Mouse (Mus musculus) erythroblast, adult 5-6 weeks (primary cell): ENCODE data around the gene Atp1b1. TPM values are rescaled to one million over a fixed set of nuclear protein-coding genes. Genes with fewer than 3 reads are reported as not detected.

Source experiments
- ATAC-seq: replicated peaks from 2 replicates; pipeline ENCODE4 v1.8.0; 2016; ENCODE audit warnings: moderate number of reproducible peaks, mild to moderate bottlenecking, moderate TSS enrichment, inconsistent platforms; ENCODE audit not compliant: poor library complexity, low FRiP score, severe bottlenecking
- total RNA-seq, 2 experiments: library from RNA; stranded (forward) in 1 of 2; stranded (reverse) in 1 of 2; fragments of 150-400 nt in 1 of 2; fragments of 200-764, 138-1000 nt in 1 of 2; gene quantifications; 2 replicates each; pipeline versions ENCODE4 v1.2.3 to v1.2.4; 2015 to 2017; ENCODE audit warnings: low replicate concordance in 2 of 2

Atp1b1 gene
- total RNA-seq, 2 experiments from 2014 or later = 2.9 to 9.4 TPM

- ATAC-seq = no peak
These were observed 10.2 kb upstream of the Atp1b1 start for GRCm38 (mm10) chr1:164468329-164468728.

DNA sequence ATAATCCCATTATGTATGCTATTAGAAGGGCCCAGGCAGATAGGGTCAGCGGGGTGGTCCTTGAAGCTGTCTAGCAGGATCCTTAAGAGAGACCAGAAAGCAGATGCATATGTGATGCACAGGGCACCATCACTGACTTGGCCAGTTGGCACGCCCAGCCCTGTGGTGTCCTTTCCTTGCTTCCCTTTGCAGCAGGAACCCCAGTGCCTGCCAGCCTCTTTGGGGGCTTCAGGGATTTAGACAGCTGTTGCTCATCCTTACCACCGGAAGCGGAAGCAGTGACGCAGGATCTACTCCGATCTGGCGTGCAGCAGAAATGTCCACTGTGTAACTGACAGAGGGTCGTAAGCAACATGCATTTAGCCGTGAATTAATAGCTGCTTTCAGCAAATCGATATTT lies 9.3 kb upstream of the Atp1b1 start:
- no peak for ATAC-seq

DNA sequence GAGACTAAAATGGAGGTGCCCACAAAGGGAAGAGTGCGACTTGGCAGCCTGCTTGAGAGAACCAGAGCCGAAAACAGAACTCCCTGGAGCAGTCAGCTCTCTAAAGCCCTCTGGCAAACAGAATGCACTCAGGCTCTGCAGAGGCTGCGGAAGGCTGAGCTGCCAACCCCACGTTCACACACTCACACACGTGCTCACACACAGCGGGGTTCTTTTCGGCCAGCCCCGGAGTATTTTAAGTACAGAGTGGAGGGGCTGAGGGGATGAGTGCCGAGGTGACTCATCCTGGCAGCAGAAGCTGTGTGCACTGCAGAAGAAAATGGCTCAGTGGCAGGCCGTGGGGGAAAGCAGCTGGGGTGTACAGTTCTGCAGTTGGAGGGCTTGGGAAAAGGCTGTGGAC lies 3.6 kb upstream of the Atp1b1 start:
- no peak for ATAC-seq

- no peak for ATAC-seq
These were observed 3.0 kb upstream of the Atp1b1 start for GRCm38 (mm10) chr1:164460921-164461697.

GRCm38 (mm10) chr1:164459127-164459905 lies 1.2 kb upstream of the Atp1b1 start:
- no peak for ATAC-seq

DNA sequence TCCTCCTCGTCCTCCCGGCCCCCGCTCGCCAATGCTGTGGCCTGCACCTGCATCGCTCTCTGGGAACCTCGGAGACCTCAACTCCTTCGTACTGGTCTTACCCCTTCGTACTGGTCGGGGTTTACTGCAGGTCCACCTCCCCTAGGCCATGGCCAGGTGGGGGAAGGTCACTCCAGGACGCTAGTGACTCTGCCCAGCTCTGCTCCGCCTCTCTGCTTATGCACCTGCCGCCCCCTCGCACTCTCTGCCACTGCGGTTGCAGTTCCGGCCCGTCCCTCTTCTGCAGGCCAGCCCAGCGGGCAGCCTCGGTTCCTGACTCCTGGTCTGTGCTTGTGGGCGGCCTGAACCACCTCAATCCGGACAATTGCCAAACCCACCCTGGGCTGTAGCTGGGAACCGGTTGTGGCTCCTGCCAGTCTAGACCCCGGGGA lies 481 bp upstream of the Atp1b1 start:
- ATAC-seq = no peak

- no peak for ATAC-seq
These were observed 467 bp downstream of the Atp1b1 start for GRCm38 (mm10) chr1:164457531-164458244.

GRCm38 (mm10) chr1:164456731-164457130 lies 1.4 kb downstream of the Atp1b1 start:
- no peak for ATAC-seq

DNA sequence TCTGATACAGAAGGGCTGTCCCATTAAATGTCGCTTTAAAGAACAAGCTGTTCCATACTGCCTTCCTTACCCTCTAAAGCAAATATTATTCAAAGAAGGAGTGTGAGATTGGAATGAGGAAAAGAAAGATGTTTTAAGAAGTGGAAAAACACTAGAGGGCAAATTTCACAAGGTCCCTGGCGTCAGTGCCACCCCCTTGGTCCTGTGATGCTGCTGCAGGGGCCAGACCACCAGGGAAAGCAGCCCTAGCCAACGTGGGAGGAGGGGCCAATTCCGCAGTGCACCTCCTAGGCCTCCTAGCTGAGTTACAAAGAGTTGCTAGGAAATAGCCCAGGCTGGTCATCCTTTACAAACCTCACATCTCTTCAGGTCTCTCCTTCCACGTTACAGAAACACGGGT lies 2.1 kb downstream of the Atp1b1 start:
- no peak for ATAC-seq

DNA sequence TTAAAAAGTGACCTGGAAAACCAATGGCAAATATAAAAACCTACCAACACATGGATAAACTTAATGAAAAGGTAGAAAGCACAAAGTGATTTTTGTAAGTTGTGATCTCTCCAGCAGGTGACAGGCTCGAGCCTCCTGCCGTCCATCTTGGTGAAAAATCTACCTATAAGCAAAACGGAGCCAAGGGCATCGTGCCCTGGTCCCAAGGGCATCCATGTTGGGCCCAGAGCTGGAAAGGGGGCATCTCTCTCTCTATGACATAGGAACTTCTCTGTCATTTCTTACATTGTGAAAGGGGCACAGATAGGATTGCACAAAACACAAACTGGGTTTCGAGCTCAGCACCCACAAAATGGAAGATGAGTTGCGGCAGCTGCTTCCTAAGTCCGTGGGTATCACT lies 2.5 kb downstream of the Atp1b1 start:
- ATAC-seq = no peak

GRCm38 (mm10) chr1:164454747-164455400 lies 3.3 kb downstream of the Atp1b1 start:
- no peak for ATAC-seq

DNA sequence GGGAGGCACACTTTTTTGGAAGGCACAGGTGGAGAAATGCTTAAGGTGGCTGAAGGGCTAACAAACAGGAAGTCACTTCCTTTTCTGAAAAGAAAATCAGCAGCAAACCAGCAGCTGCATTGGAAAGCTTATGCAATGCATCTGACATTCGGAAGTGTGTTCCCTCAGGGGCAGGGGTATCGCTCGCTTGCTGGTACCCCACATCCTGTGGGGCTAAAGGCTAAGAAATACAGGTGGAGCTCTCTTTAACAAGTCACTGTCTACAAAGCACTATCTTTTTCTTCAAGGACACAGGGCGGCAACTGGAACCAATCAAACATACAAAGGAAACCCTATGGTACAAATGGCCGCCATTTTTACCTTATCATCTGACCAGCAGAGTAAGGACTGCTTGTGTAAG lies 4.4 kb downstream of the Atp1b1 start:
- no peak for ATAC-seq

DNA sequence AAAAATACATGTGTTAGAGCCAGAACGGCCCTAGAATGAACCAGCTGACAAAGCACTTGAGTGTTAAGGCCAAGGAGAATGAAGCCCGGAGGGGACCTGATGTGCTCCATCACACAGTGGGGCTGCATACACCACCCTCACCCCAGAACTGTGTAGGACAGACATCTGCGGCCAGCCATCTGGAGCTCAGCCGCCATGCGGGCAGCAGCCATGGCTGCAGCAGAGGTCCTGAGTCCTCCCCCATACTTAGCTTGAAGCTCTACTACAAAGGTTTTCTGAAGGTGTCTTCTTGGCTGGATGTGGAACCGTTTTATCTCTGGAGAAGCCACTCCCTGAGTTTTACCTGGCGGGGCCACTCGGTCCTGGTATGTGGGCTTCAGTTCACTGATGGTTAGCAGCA lies 5.0 kb downstream of the Atp1b1 start:
- no peak for ATAC-seq

DNA sequence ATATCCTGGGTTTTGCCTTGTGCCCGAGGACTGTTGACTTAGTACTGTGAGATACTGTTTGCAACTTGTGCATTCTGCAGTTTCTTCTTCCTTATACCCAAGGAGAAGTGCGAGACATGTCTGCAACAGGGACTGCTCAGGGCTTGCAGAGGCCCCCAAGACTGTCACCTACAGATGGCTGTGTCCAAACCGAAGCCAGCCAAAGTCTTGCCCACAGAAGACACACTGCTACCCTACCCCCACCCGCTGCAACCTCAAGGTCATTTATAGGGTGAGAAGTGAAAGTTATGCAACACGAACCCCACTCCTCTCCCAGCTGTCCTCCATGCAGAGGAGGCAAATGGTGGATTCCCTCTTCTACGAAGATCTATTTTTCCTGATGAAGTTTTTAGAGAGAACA lies 5.6 kb downstream of the Atp1b1 start:
- no peak for ATAC-seq

DNA sequence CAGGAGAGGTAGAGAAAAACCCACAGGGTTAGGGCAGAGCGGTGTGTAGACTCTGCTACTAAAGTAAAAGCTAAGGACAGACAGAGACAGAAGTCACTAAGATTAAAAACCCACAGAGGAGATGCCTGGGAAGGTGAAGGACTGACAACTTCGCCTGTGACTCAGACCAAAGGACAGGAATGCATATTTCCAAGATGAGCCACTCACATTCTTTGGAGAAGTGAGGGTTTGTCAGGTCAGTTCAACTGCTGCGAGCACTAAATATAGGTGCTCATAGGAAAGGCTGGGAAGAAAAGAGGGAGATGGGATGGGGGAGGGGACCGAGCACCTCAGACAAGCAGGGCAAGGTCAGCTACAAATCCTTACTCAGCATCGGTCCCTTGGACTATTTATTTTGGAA lies 6.8 kb downstream of the Atp1b1 start:
- ATAC-seq = no peak

GRCm38 (mm10) chr1:164450644-164451043 lies 7.5 kb downstream of the Atp1b1 start:
- ATAC-seq = no peak

DNA sequence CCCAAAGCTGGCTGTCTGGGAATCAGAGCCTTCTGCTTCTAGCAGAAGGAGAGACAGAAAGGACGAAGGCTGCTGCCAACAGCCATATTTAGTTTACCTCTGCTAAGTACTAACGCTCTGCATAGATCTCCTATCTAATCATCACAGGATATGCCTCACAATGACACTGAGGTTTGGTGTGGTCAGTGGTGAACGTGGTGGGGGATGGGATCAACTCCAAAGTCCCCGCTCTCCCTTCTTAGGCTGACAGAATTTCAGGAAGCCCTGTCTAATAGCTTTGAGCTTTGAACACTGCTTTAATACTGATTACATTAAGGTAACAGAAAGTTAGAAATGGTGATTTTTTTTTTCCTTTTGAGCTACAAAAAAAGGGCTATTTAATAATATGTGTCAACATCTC lies 7.9 kb downstream of the Atp1b1 start:
- ATAC-seq = no peak

GRCm38 (mm10) chr1:164449626-164450025 lies 8.5 kb downstream of the Atp1b1 start:
- no peak for ATAC-seq

DNA sequence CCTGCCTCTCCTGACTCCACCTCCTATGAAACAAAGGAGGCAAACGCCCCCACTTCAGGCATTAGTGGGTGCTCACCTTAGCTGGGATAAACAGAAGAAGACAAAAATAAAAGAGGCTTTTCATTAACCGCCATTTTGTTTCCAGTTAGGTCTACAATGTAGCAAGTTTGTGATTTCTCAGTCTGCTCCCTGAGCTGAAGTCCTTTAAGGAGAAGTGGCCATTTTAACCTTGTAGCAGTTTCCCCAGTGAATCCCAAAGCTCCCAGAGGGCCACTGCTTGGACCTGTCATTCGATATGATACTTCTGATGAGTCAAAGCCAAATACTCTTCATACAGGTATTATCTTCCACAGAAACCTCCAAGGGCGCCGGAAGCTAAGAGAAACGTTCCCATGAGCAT lies 10.6 kb downstream of the Atp1b1 start:
- no peak for ATAC-seq

GRCm38 (mm10) chr1:164446535-164446934 lies 11.6 kb downstream of the Atp1b1 start:
- no peak for ATAC-seq
